In the genomic region with DNA sequence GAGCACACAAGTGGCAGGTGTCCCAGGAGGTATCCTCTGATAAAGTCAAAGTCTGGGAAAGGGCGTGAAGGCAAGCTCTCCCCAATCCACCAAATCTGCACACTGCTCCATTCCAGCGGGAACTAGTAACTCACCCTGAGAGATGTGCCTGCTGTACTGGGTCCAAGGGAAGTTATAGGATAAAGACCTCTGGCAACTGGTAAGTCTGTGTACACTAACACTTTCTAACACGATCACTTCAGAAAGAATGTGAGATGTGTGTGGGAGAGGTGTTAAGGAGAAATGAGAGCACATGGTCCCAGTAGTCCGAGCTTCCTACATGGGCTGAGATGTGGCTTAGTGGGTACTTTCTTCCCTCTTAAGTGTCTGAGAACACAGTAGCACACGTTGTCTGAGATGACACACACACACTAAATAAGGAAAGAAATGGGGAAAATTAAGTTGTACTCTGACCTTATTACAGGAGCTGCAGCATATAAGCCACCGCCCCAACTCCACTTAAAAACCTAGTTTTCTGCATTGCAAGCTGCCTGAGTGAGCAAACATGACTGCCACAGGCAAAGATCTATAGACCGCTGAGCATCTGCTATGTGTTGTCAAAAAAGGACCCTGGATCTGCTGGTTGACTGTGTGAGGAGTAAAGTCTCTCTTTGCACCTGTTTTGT, we compare ENCODE assay signal across 23 mouse cellular contexts. TPM values are rescaled to one million over a fixed set of nuclear protein-coding genes. Genes with fewer than 3 reads are reported as not detected.
A peak's percentile ranks its signal among the peaks of the same experiment; 100 is the strongest.
DNase-seq lines count a peak whose midpoint lies in the region; ATAC-seq and TF ChIP-seq lines count a peak whose summit lies in the region.
"Had no signal": no experiment of that assay in that cellular context is flagged by ENCODE, and none has a peak within 500 bp of the region (broad histone marks: within the 10 kb centered on the region; RNA-seq: fewer than 3 reads in every experiment).

No protein-coding gene starts in this region.

- H3K27me3 ChIP-seq in heart, embryonic 11.5 days (ENCODE audit: control insufficient read depth, insufficient read depth, low read length): peaks cover 7% of the 10 kb centered on the region
- peaks cover 3% of the 10 kb centered on the region; the same call in 1 of the 2 replicates for H3K27me3 ChIP-seq in midbrain, embryonic 11.5 days (ENCODE audit: control insufficient read depth, insufficient read depth, low read length)
- H3K27me3 ChIP-seq in midbrain, embryonic 14.5 days (ENCODE audit: control insufficient read depth, insufficient read depth, low read length): no peaks in the 10 kb centered on the region
- H3K27me3 ChIP-seq in embryonic facial prominence, embryonic 15.5 days: no peaks in the 10 kb centered on the region
- H3K27me3 ChIP-seq in limb, embryonic 14.5 days (ENCODE audit: control insufficient read depth, insufficient read depth, low read length): no peaks in the 10 kb centered on the region
- H3K27me3 ChIP-seq: forebrain, embryonic 15.5 days; hindbrain, embryonic 15.5 days; neural tube, embryonic 12.5 days; Patski had no signal

- 71% methylated on average over 7 of the region's 7 CpGs for WGBS in heart, embryonic 11.5 days (ENCODE audit: insufficient replicate concordance)
- WGBS in midbrain, embryonic 11.5 days: 86% methylated on average over 7 of the region's 7 CpGs
- WGBS in midbrain, embryonic 14.5 days: 87% methylated on average over 7 of the region's 7 CpGs
- WGBS in embryonic facial prominence, embryonic 15.5 days: 85% methylated on average over 7 of the region's 7 CpGs
- WGBS in limb, embryonic 14.5 days: 83% methylated on average over 7 of the region's 7 CpGs

- no peak for ATAC-seq in heart, embryonic 11.5 days (replicated peaks; ENCODE audit: insufficient number of reproducible peaks, low FRiP score, low TSS enrichment)
- ATAC-seq in midbrain, embryonic 11.5 days (ENCODE audit: low FRiP score): no peak
- no peak for ATAC-seq in midbrain, embryonic 14.5 days (ENCODE audit: low FRiP score, low TSS enrichment)
- no peak for ATAC-seq in embryonic facial prominence, embryonic 15.5 days (ENCODE audit: insufficient number of reproducible peaks, low FRiP score, low TSS enrichment, low read depth)
- ATAC-seq in limb, embryonic 14.5 days (ENCODE audit: low FRiP score, low read depth): no peak
- ATAC-seq: Patski had no signal

- TF ChIP-seq POLR2A in limb, embryonic 14.5 days (IDR thresholded peaks at IDR 0.05; ENCODE audit: borderline replicate concordance, extremely low read depth, insufficient read depth, insufficient read length): no peak

- no peak overlapping the region for H3K4me3 ChIP-seq in heart, embryonic 11.5 days (ENCODE audit: low read depth, low read length)
- no peak overlapping the region for H3K4me3 ChIP-seq in midbrain, embryonic 11.5 days (ENCODE audit: low read depth, low read length)
- H3K4me3 ChIP-seq in midbrain, embryonic 14.5 days (replicated peaks; ENCODE audit: low read depth, low read length): no peak overlapping the region
- no peak overlapping the region for H3K4me3 ChIP-seq in embryonic facial prominence, embryonic 15.5 days (replicated peaks)
- H3K4me3 ChIP-seq in limb, embryonic 14.5 days (replicated peaks; ENCODE audit: low read length): no peak overlapping the region; the same call in 1 of the 2 replicates
- H3K4me3 ChIP-seq: myocyte had no signal

- H3K9ac ChIP-seq in heart, embryonic 11.5 days (ENCODE audit: low read depth, low read length): no peak overlapping the region
- no peak overlapping the region for H3K9ac ChIP-seq in midbrain, embryonic 11.5 days (ENCODE audit: low read length)
- no peak overlapping the region for H3K9ac ChIP-seq in midbrain, embryonic 14.5 days (replicated peaks; ENCODE audit: low read length)
- H3K9ac ChIP-seq in embryonic facial prominence, embryonic 15.5 days: no peak overlapping the region
- H3K9ac ChIP-seq in limb, embryonic 14.5 days (ENCODE audit: low read depth, low read length, severe bottlenecking): peak overlapping the region; percentile 74; the same call in 1 of the 2 replicates

- H3K27ac ChIP-seq in heart, embryonic 11.5 days (ENCODE audit: low read depth, low read length): no peak overlapping the region
- no peak overlapping the region for H3K27ac ChIP-seq in midbrain, embryonic 11.5 days (ENCODE audit: low read depth, low read length)
- H3K27ac ChIP-seq in midbrain, embryonic 14.5 days (replicated peaks; ENCODE audit: low read depth, low read length): no peak overlapping the region
- no peak overlapping the region for H3K27ac ChIP-seq in embryonic facial prominence, embryonic 15.5 days (replicated peaks)
- no peak overlapping the region for H3K27ac ChIP-seq in limb, embryonic 14.5 days (replicated peaks; ENCODE audit: low read depth, low read length)
- H3K27ac ChIP-seq: forebrain, embryonic 15.5 days; heart, embryonic 15.5 days; kidney, postnatal 0 days; lung, embryonic 15.5 days; midbrain, embryonic 13.5 days; neural tube, embryonic 12.5 days had no signal

- peak; percentile 74 for DNase-seq in heart, adult 11 months
- peak; percentile 68 for DNase-seq in midbrain, embryonic 11.5 days (ENCODE audit: low spot score, missing footprints)
- no peak for DNase-seq in midbrain, embryonic 14.5 days
- DNase-seq in limb, embryonic 14.5 days (ENCODE audit: low spot score): no peak
- DNase-seq in cerebellum, postnatal 25 days: no peak
- DNase-seq: cerebellum, adult 11 months; gastrocnemius, postnatal 25 days; heart, adult 2 months; left cerebral cortex, postnatal 4 days; right cerebral cortex, adult 18-20 months; thymus, adult 18-20 months had no signal

- H3K4me1 ChIP-seq in heart, embryonic 11.5 days (ENCODE audit: control insufficient read depth, insufficient read depth, low read length): no peaks in the 10 kb centered on the region
- H3K4me1 ChIP-seq in midbrain, embryonic 11.5 days (ENCODE audit: control insufficient read depth, insufficient read depth, low read length): peaks cover 3% of the 10 kb centered on the region; the same call in 1 of the 2 replicates
- 0 out of 2 replicates have a peak, but pooled peaks cover 5% of the 10 kb centered on the region for H3K4me1 ChIP-seq in midbrain, embryonic 14.5 days (ENCODE audit: control insufficient read depth, insufficient read depth, low read length)
- peaks cover 11% of the 10 kb centered on the region; the same call in 1 of the 2 replicates for H3K4me1 ChIP-seq in embryonic facial prominence, embryonic 15.5 days
- H3K4me1 ChIP-seq in limb, embryonic 14.5 days (ENCODE audit: control insufficient read depth, insufficient read depth, low read length): peaks cover 14% of the 10 kb centered on the region
- H3K4me1 ChIP-seq: hindbrain, embryonic 15.5 days had no signal

- H3K9me3 ChIP-seq in heart, embryonic 11.5 days (replicated peaks; ENCODE audit: control insufficient read depth, low read length): no peaks in the 10 kb centered on the region
- H3K9me3 ChIP-seq in midbrain, embryonic 11.5 days (ENCODE audit: control insufficient read depth, low read length): no peaks in the 10 kb centered on the region
- no peaks in the 10 kb centered on the region for H3K9me3 ChIP-seq in midbrain, embryonic 14.5 days (ENCODE audit: control insufficient read depth, low read length)
- H3K9me3 ChIP-seq in embryonic facial prominence, embryonic 15.5 days (replicated peaks): no peaks in the 10 kb centered on the region
- H3K9me3 ChIP-seq in limb, embryonic 14.5 days (ENCODE audit: control insufficient read depth, low read length): no peaks in the 10 kb centered on the region
- H3K9me3 ChIP-seq: forebrain, embryonic 10.5 days; forebrain, embryonic 15.5 days; heart, embryonic 15.5 days; hindbrain, embryonic 15.5 days; lung, embryonic 15.5 days; midbrain, embryonic 13.5 days; neural tube, embryonic 12.5 days had no signal

- no peaks in the 10 kb centered on the region for H3K36me3 ChIP-seq in heart, embryonic 11.5 days (ENCODE audit: control insufficient read depth, insufficient read depth, low read length)
- H3K36me3 ChIP-seq in midbrain, embryonic 11.5 days (ENCODE audit: control insufficient read depth, insufficient read depth, low read length): no peaks in the 10 kb centered on the region
- no peaks in the 10 kb centered on the region for H3K36me3 ChIP-seq in midbrain, embryonic 14.5 days (ENCODE audit: control insufficient read depth, insufficient read depth, low read length)
- no peaks in the 10 kb centered on the region for H3K36me3 ChIP-seq in embryonic facial prominence, embryonic 15.5 days
- no peaks in the 10 kb centered on the region for H3K36me3 ChIP-seq in limb, embryonic 14.5 days (ENCODE audit: control insufficient read depth, insufficient read depth, low read length)
- H3K36me3 ChIP-seq: forebrain, embryonic 10.5 days; forebrain, embryonic 15.5 days; heart, embryonic 15.5 days; hindbrain, embryonic 15.5 days; lung, embryonic 15.5 days; midbrain, embryonic 13.5 days; neural tube, embryonic 12.5 days had no signal

- H3K4me2 ChIP-seq in heart, embryonic 11.5 days: no peak overlapping the region
- no peak overlapping the region for H3K4me2 ChIP-seq in midbrain, embryonic 11.5 days
- no peak overlapping the region for H3K4me2 ChIP-seq in midbrain, embryonic 14.5 days (ENCODE audit: low read length)
- H3K4me2 ChIP-seq in embryonic facial prominence, embryonic 15.5 days (replicated peaks): 0 out of 2 replicates have a peak overlapping the region, but pooled peaks have one; percentile 65
- peak overlapping the region; percentile 64; the same call in 1 of the 2 replicates for H3K4me2 ChIP-seq in limb, embryonic 14.5 days (replicated peaks; ENCODE audit: low read depth, low read length, severe bottlenecking)

RNA-seq across cellular contexts. Expression of a gene that starts 18.5 kb away (rescaled TPM):
- polyA plus RNA-seq in heart, embryonic 11.5 days (2014; fragmentation: Nextera tagmentation; extraction: Ambion mirVana): 3.3 and 4.0 TPM in 2 replicates
- 1.7 and 1.9 TPM in 2 replicates for polyA plus RNA-seq in midbrain, embryonic 11.5 days (2014; fragmentation: Nextera tagmentation; extraction: Ambion mirVana)
- 1.4 and 2.2 TPM in 2 replicates for polyA plus RNA-seq in midbrain, embryonic 14.5 days (2014; fragmentation: Nextera tagmentation; extraction: Ambion mirVana)
- 43.0 and 45.2 TPM in 2 replicates for polyA plus RNA-seq in embryonic facial prominence, embryonic 15.5 days (2015; fragmentation: Nextera tagmentation; extraction: Ambion mirVana)
- polyA plus RNA-seq in limb, embryonic 14.5 days (2012; rRNA removed): 57.1 and 65.6 TPM in 2 replicates
- 30.0 and 31.3 TPM in 2 replicates for polyA plus RNA-seq in limb, embryonic 14.5 days (2014; fragmentation: Nextera tagmentation; extraction: Ambion mirVana)

Comparison
In these comparisons a context has a peak if more than half of its experiments do, and no peak if none do; other contexts are left out.
1. DNase-seq: peak in heart, adult 11 months (single experiment) and midbrain, embryonic 11.5 days (single experiment); none in midbrain, embryonic 14.5 days (single experiment), limb, embryonic 14.5 days (single experiment) and cerebellum, postnatal 25 days (0 of 2).
2. H3K4me2 ChIP-seq: peak in embryonic facial prominence, embryonic 15.5 days (single experiment) and limb, embryonic 14.5 days (single experiment); none in heart, embryonic 11.5 days (single experiment), midbrain, embryonic 11.5 days (single experiment) and midbrain, embryonic 14.5 days (single experiment).